Mouse (Mus musculus) stomach, postnatal 0 days (tissue): ENCODE data around the gene Ccdc9.
A peak's percentile ranks its signal among the peaks of the same experiment; 100 is the strongest.

ENCODE experiments used
- CTCF ChIP-seq: IDR thresholded peaks from 2 replicates; pipeline ENCODE4 v1.5.1; 2016; ENCODE audit warnings: antibody characterized with exemption, low read depth, mild to moderate bottlenecking, moderate library complexity
- EP300 ChIP-seq: optimal IDR thresholded peaks from 2 replicates; pipeline ENCODE3; 2016; ENCODE audit warnings: antibody characterized with exemption

DNA sequence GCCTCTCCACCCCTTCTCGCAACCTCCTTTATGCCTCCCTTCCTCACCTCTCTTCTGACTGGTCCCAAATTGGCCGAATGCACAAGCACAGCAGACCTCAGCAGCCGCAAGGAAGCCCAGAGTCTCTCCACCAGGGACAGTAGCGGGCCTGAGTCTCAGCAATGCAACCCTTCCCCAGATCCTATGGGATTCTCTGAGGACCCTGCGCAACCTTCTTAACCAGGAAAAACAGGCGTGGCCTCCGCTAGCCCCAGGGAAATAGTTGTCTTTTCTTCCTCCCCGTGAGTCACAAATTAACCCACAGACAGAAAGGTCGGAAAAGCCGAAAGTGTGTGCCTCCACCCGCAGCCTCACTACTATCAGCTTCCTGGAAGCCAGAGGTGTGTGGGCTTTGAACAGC lies 44.8 kb downstream of the Ccdc9 start:
- peak; percentile 36 for TF ChIP-seq CTCF
- no peak for TF ChIP-seq EP300
